Mouse (Mus musculus) liver, embryonic 16.5 days (tissue): ENCODE measurements around the gene Sprtn. TPM values are rescaled to one million over a fixed set of nuclear protein-coding genes. Genes with fewer than 3 reads are reported as not detected.

Experiments
- ATAC-seq: fragments of 200-750 bp; cut with Nextera tagmentation; 2 replicates; pipeline ENCODE4 v1.8.0; 2017; ENCODE audit warnings: low read depth, mild to moderate bottlenecking, moderate number of reproducible peaks, moderate library complexity
- H3K27ac ChIP-seq: fragments of 300-500 bp; sonication (generic); 2 replicates; pipeline ENCODE4 v1.5.1; 2014; ENCODE audit warnings: mild to moderate bottlenecking, low read length
- H3K27me3 ChIP-seq: fragments of 300-500 bp; sonication (generic); 2 replicates; pipeline ENCODE4 v1.6.1; 2014; ENCODE audit warnings: low read depth, low read length, mixed read lengths; ENCODE audit not compliant: control insufficient read depth, insufficient read depth
- H3K36me3 ChIP-seq: fragments of 300-500 bp; sonication (generic); 2 replicates; pipeline ENCODE4 v1.6.1; 2014; ENCODE audit warnings: mild to moderate bottlenecking; ENCODE audit not compliant: control insufficient read depth, insufficient read depth
- H3K4me1 ChIP-seq: fragments of 300-500 bp; sonication (generic); 2 replicates; pipeline ENCODE4 v1.6.1; 2014; ENCODE audit warnings: low read depth, low read length, mixed read lengths; ENCODE audit not compliant: control insufficient read depth
- H3K4me2 ChIP-seq: fragments of 300-500 bp; sonication (generic); 2 replicates; pipeline ENCODE4 v1.6.1; 2014; ENCODE audit warnings: low read depth, low read length, mixed read lengths
- H3K4me3 ChIP-seq: fragments of 300-500 bp; sonication (generic); 2 replicates; pipeline ENCODE4 v1.5.1; 2014; ENCODE audit warnings: low read depth, mild to moderate bottlenecking, low read length
- H3K9ac ChIP-seq: fragments of 300-500 bp; sonication (generic); 2 replicates; pipeline ENCODE4 v1.6.1; 2014; ENCODE audit warnings: low read depth, low read length
- H3K9me3 ChIP-seq: fragments of 300-500 bp; sonication (generic); replicated peaks from 2 replicates; pipeline ENCODE4 v1.6.1; 2016; ENCODE audit warnings: low read length; ENCODE audit not compliant: control insufficient read depth
- WGBS: fragments of 180-500 bp; shearing (Covaris S2); extraction: QIAGEN DNeasy Blood & Tissue Kit; methylation state at CpG from one replicate; pipeline ENCODE4 v1.1.7; 2014; ENCODE audit not compliant: insufficient replicate concordance; 5-methylcytosine and 5-hydroxymethylcytosine counted together
- polyA plus RNA-seq: library from polyadenylated mRNA; unstranded; fragments of >200 nt; fragmentation: Nextera tagmentation; extraction: Ambion mirVana; gene quantifications from 2 replicates; pipeline ENCODE4 v1.2.1, GENCODE M21; 2015

Sprtn gene
- polyA plus RNA-seq, 1 experiment from 2014 or later = 4.9 TPM

DNA sequence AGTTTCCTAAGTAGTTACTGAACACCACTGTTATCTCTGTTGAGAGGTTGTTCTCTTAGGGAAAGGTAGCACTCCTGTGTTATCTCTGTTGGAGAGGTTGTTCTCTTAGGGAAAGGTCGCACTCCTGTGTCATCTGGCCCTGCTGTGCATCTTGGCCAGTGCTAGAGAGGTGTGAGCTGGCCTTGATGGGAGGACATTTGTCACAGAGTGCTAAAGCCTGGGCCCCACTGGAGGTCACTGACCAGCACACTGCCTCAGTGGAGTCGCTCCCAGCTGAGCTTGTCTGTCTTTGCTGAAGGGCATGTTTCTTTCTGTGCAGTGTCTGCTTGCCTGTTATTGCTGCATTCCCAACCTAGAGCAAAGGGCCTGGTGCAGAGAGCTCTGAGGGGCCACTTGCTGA is 30.6 kb upstream of the Sprtn start:
- no peaks in the 10 kb centered on the region for H3K9me3 ChIP-seq
- peaks cover 2% of the 10 kb centered on the region; the same call in 1 of the 2 replicates for H3K36me3 ChIP-seq
- H3K27me3 ChIP-seq = no peaks in the 10 kb centered on the region
- no peak overlapping the region for H3K27ac ChIP-seq
- H3K4me3 ChIP-seq = no peak overlapping the region
- peaks cover 30% of the 10 kb centered on the region for H3K4me1 ChIP-seq
- WGBS = 40% methylated on average over 2 of the region's 2 CpGs
- no peak overlapping the region for H3K9ac ChIP-seq
- no peak overlapping the region for H3K4me2 ChIP-seq
- no peak for ATAC-seq

DNA sequence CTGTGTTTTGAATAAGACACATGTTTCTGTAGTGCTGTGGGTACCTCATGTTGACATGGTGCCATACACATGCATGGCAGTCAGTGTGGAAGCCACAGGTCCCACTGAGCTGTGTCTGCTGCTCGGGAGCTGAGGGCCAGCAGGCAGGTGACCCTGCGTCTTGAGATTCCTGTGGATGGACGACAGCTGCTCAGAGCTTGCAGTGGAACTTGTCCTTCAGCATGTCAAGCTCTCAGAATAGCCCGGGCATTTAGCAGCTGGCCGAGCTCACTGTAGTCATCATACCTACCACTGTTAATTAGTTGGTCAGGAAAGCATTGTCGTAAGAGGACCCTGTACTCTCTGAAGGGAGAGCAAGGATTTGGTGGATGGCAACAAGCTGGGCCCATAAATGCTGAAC is 28.0 kb upstream of the Sprtn start:
- WGBS = 75% methylated on average over 6 of the region's 6 CpGs

DNA sequence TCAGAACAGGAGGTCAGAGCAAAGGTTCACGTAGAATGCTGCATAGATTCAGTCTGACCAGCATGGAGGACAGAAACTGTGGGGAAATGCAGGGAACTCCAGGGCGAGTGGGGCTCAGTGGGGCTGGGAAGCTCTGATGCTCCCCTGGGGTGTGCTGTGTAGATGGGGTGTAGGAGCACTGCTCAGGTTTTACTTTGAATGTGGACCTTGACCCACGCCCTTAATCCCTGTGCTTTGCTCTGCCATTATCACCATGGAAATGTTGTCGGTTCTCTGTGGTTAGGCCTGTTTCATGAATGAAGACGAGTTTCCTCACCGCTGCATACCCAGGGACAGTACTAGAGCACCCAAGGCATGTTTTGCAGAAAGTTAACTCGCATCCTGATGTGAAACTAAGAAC is 26.2 kb upstream of the Sprtn start:
- 70% methylated on average over 7 of the region's 7 CpGs for WGBS
- Histone ChIP-seq H3K27me3 (no peaks in the 10 kb centered on the region), H3K4me1 (peaks cover 8% of the 10 kb centered on the region), H3K9me3 (no peaks in the 10 kb centered on the region), H3K4me3 (no peak overlapping the region), H3K4me2 (no peak overlapping the region), H3K27ac (no peak overlapping the region), H3K9ac (no peak overlapping the region), H3K36me3 (peaks cover 16% of the 10 kb centered on the region)
- no peak for ATAC-seq

More for the DNA sequence above, 28.0 kb upstream of the Sprtn start:
- no peak overlapping the region for H3K4me3 ChIP-seq
- H3K9ac ChIP-seq = no peak overlapping the region
- no peak overlapping the region for H3K27ac ChIP-seq
- H3K9me3 ChIP-seq = no peaks in the 10 kb centered on the region
- peaks cover 22% of the 10 kb centered on the region for H3K4me1 ChIP-seq
- no peak for ATAC-seq
- no peak overlapping the region for H3K4me2 ChIP-seq
- peaks cover 16% of the 10 kb centered on the region for H3K36me3 ChIP-seq
- H3K27me3 ChIP-seq = no peaks in the 10 kb centered on the region

DNA sequence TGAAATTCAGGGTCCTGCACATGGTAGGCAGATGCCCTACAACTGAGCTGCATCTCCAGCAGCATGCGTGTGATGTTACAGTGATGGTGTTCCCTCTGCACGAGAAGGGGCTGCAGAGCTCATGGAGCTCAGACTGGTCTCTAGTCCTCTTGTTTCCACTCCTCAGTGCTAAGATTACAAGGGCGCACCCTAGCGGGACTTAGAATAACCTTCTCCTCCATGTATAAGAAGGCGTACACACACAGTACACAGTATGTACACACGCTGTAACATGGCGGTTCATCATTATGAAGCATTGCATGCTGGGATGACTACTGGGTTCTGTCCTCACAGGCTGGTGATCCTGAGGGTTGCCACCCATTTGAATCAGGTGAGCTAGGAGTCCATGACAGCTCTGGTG is 25.6 kb upstream of the Sprtn start:
- H3K4me3 ChIP-seq = no peak overlapping the region
- H3K4me2 ChIP-seq = no peak overlapping the region
- no peak for ATAC-seq
- no peak overlapping the region for H3K27ac ChIP-seq
- no peak overlapping the region for H3K9ac ChIP-seq
- H3K4me1 ChIP-seq = peaks cover 3% of the 10 kb centered on the region
- WGBS = 83% methylated on average over 7 of the region's 7 CpGs
- no peaks in the 10 kb centered on the region for H3K9me3 ChIP-seq
- no peaks in the 10 kb centered on the region for H3K27me3 ChIP-seq
- H3K36me3 ChIP-seq = peaks cover 20% of the 10 kb centered on the region

DNA sequence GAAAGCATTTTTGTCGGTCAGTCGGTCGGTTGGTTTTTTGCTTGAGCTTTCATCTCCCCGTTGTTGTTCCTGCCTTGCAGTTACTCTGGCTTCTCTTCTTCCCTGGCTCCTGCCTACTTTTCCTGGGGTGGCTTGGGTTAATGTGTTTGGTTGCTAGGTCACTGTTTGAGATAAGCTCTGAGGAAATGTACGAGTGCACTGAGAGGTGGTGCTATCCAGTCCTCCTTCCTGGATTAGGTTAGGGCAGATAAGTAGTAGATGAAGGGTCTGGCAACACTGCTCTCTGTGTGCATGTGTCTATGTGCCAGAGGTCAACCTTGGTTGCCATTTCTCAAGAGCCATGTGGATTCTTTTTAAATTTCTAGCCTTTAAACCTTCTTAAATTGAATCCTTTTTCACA is 25.0 kb upstream of the Sprtn start:
- Histone ChIP-seq H3K27ac (no peak overlapping the region), H3K4me2 (no peak overlapping the region), H3K9ac (no peak overlapping the region), H3K4me1 (no peaks in the 10 kb centered on the region), H3K9me3 (no peaks in the 10 kb centered on the region), H3K4me3 (no peak overlapping the region), H3K36me3 (peaks cover 23% of the 10 kb centered on the region), H3K27me3 (no peaks in the 10 kb centered on the region)
- 64% methylated on average over 5 of the region's 5 CpGs for WGBS
- no peak for ATAC-seq

DNA sequence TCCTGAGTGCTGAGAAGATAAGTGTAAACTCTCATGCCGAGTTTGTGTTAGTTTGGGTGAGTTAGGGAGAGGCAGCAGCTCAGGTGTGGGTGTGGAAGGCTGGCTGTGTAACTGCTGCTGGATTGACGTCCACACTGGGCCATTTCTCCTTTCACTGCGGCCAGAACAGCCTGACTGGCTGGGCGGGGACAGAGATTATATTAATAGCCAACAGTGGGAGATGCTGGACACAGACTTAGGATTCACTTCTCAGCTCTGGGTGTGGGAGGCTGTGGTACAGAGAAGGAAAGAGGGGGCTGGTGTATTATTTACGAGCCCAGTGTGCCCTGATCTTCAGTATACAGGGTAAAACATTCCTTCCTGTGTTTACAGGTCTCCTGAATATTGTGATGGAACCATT is 19.5 kb upstream of the Sprtn start:
- no peaks in the 10 kb centered on the region for H3K27me3 ChIP-seq
- no peak overlapping the region for H3K4me3 ChIP-seq
- ATAC-seq = no peak
- no peaks in the 10 kb centered on the region for H3K9me3 ChIP-seq
- WGBS = 69% methylated on average over 5 of the region's 5 CpGs
- H3K4me2 ChIP-seq = no peak overlapping the region
- peaks cover 10% of the 10 kb centered on the region; the same call in 1 of the 2 replicates for H3K4me1 ChIP-seq
- H3K36me3 ChIP-seq = peaks cover 52% of the 10 kb centered on the region
- no peak overlapping the region for H3K9ac ChIP-seq
- H3K27ac ChIP-seq = no peak overlapping the region

DNA sequence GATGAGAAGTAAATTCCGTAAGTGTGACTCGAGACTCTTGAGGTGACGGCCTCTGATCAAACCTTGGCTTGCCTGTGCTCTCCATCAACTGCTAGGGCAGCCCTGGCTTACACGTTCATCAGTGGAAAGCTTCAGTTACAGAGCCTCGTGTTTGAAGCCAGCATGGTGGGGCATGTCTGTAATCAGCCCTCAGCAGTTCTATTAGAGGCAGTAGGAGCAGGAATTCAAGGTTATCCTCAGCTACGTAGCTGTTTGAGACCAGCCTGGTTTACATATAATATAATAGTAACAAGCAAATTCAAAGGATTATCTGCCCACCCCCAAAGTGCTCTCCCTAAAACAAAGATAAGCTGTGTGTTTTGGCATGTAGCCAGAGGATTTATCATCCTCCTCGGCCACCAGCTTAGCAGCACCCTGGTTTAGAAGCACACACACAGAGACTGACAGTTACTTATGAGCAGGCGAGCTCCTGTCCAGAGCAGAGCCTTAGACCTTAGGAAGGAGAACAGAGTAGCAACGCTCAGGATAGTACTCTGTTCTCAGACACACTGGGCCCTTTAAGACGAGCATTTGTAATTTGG is 18.6 kb upstream of the Sprtn start:
- no peak overlapping the region for H3K27ac ChIP-seq

DNA sequence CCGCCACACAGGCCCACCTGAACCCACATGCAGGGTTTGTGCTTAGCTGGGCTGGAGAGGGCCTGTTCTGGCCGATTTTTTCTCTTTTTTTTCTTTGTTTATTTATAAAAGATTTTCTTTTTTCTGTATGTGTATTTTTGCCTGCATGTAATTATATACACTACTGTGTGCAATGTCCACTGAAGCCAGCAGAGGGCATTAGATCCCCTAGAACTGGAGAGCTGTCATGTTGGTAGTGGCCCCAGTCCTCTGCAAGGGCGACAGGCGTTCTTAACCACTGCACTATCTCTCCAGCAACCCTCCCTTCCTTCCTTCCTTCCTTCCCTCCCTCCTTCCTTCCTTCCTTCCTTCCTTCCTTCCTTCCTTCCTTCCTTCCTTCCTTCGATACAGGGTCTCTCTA is 9.3 kb upstream of the Sprtn start:
- Histone ChIP-seq H3K4me3 (no peak overlapping the region), H3K9me3 (0 out of 2 replicates have a peak, but pooled peaks cover 4% of the 10 kb centered on the region), H3K9ac (no peak overlapping the region), H3K36me3 (peaks cover 45% of the 10 kb centered on the region), H3K4me2 (no peak overlapping the region), H3K27ac (no peak overlapping the region), H3K4me1 (no peaks in the 10 kb centered on the region; the same call in 1 of the 2 replicates), H3K27me3 (no peaks in the 10 kb centered on the region)
- 87% methylated on average over 5 of the region's 5 CpGs for WGBS
- ATAC-seq = no peak

More for the DNA sequence above, 18.6 kb upstream of the Sprtn start:
- Histone ChIP-seq H3K9ac (no peak overlapping the region), H3K27me3 (no peaks in the 10 kb centered on the region), H3K36me3 (peaks cover 53% of the 10 kb centered on the region), H3K4me1 (peaks cover 10% of the 10 kb centered on the region; the same call in 1 of the 2 replicates), H3K4me2 (no peak overlapping the region), H3K9me3 (no peaks in the 10 kb centered on the region), H3K4me3 (no peak overlapping the region)
- WGBS = 46% methylated on average over 10 of the region's 10 CpGs
- ATAC-seq = peak; percentile 75

DNA sequence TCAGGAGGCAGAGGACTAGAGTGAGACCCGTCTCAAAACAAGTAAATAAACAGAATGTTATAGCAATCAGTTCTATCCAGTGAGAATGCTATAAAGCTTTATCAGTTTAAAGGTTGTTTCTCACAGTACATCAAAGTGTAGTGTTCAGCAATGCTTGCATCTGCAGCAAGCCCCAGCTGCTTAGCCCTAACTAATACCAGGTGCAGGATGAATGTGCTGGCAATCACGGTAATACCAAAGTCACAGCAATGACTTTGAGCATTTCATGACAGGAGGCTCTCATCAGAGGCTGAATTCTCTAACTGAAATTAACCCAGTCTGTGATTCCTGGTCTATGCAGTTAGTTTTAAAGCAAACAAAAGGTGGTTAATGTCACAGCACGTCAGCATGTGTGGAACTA is 5.1 kb upstream of the Sprtn start:
- H3K4me2 ChIP-seq = no peak overlapping the region
- no peak overlapping the region for H3K4me3 ChIP-seq
- H3K4me1 ChIP-seq = peaks cover 16% of the 10 kb centered on the region
- H3K9ac ChIP-seq = no peak overlapping the region
- 0 out of 2 replicates have a peak, but pooled peaks cover 4% of the 10 kb centered on the region for H3K9me3 ChIP-seq
- no peak for ATAC-seq
- H3K27me3 ChIP-seq = no peaks in the 10 kb centered on the region
- H3K36me3 ChIP-seq = peaks cover 31% of the 10 kb centered on the region
- no peak overlapping the region for H3K27ac ChIP-seq
- 68% methylated on average over 3 of the region's 3 CpGs for WGBS
